Mouse (Mus musculus) midbrain, embryonic 15.5 days (tissue): ENCODE data around the gene Parvg. TPM values are rescaled to one million over a fixed set of nuclear protein-coding genes. Genes with fewer than 3 reads are reported as not detected.

ENCODE experiments used
- ATAC-seq: fragments of 200-750 bp; cut with Nextera tagmentation; replicated peaks from 2 replicates; pipeline ENCODE4 v1.8.0; 2017; ENCODE audit warnings: moderate TSS enrichment
- H3K27ac ChIP-seq: fragments of 300-500 bp; sonication (generic); 2 replicates; pipeline ENCODE4 v1.5.1; 2015; ENCODE audit warnings: mild to moderate bottlenecking, inconsistent platforms
- H3K27me3 ChIP-seq: fragments of 300-500 bp; sonication (generic); replicated peaks from 2 replicates; pipeline ENCODE4 v1.6.1; 2015; ENCODE audit warnings: inconsistent platforms
- H3K36me3 ChIP-seq: fragments of 300-500 bp; sonication (generic); replicated peaks from 2 replicates; pipeline ENCODE4 v1.6.1; 2015; ENCODE audit warnings: inconsistent platforms
- H3K4me1 ChIP-seq: fragments of 300-500 bp; sonication (generic); 2 replicates; pipeline ENCODE4 v1.6.1; 2015; ENCODE audit warnings: inconsistent platforms
- H3K4me2 ChIP-seq: fragments of 300-500 bp; sonication (generic); 2 replicates; pipeline ENCODE4 v1.6.1; 2015; ENCODE audit warnings: inconsistent platforms, mild to moderate bottlenecking, moderate library complexity
- H3K4me3 ChIP-seq: fragments of 300-500 bp; sonication (generic); 2 replicates; pipeline ENCODE4 v1.5.1; 2015; ENCODE audit warnings: mild to moderate bottlenecking, inconsistent platforms
- H3K9ac ChIP-seq: fragments of 300-500 bp; sonication (generic); 2 replicates; pipeline ENCODE4 v1.6.1; 2015; ENCODE audit warnings: mild to moderate bottlenecking, inconsistent platforms
- H3K9me3 ChIP-seq: fragments of 300-500 bp; sonication (generic); 2 replicates; pipeline ENCODE4 v1.6.1; 2016; ENCODE audit warnings: inconsistent platforms
- WGBS: fragments of 180-500 bp; shearing (Covaris S2); methylation state at CpG from one replicate; pipeline ENCODE4 v1.1.7; 2015; ENCODE audit warnings: mixed read lengths; 5-methylcytosine and 5-hydroxymethylcytosine counted together
- polyA plus RNA-seq: library from polyadenylated mRNA; unstranded; fragments of >200 nt; fragmentation: Nextera tagmentation; extraction: Ambion mirVana; gene quantifications from 2 replicates; pipeline ENCODE4 v1.2.1, GENCODE M21; 2015

Parvg gene
- polyA plus RNA-seq, 1 experiment from 2014 or later, result 0.86 TPM

GRCm38 (mm10) chr15:84367402-84367801 lies 43.6 kb downstream of the Parvg start:
- H3K27me3 ChIP-seq, result no peaks in the 10 kb centered on the region
- no peak overlapping the region for H3K9ac ChIP-seq
- no peak overlapping the region for H3K27ac ChIP-seq
- H3K4me2 ChIP-seq, result no peak overlapping the region
- no peaks in the 10 kb centered on the region for H3K9me3 ChIP-seq
- ATAC-seq, result no peak
- H3K36me3 ChIP-seq, result no peaks in the 10 kb centered on the region
- no peak overlapping the region for H3K4me3 ChIP-seq
- 86% methylated on average over 8 of the region's 8 CpGs for WGBS
- no peaks in the 10 kb centered on the region for H3K4me1 ChIP-seq

DNA sequence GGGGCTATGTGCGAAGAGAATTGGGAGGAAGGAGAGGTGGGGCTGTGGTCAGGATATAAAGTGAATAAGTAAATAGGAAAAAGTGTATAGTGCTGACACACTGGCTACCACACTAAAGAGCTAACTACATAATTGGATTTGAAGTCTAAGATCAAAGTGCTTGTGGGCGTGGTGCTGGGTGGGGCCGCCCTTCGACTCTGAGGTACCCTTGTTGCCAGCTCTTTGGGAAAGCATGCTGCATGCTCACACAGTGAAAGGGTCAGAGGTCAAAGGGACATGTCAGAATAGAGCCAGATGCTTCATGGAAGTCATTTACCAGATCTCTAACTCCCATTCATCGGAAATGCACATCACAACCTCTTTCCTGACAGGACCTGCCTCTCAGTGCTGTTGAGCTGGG lies 49.0 kb downstream of the Parvg start:
- Histone ChIP-seq H3K36me3 (no peaks in the 10 kb centered on the region), H3K27ac (no peak overlapping the region), H3K4me2 (no peak overlapping the region), H3K9ac (no peak overlapping the region), H3K27me3 (no peaks in the 10 kb centered on the region), H3K4me1 (no peaks in the 10 kb centered on the region), H3K4me3 (no peak overlapping the region), H3K9me3 (peaks cover 8% of the 10 kb centered on the region; the same call in 1 of the 2 replicates)
- ATAC-seq, result no peak
- WGBS, result 61% methylated on average over 5 of the region's 5 CpGs

DNA sequence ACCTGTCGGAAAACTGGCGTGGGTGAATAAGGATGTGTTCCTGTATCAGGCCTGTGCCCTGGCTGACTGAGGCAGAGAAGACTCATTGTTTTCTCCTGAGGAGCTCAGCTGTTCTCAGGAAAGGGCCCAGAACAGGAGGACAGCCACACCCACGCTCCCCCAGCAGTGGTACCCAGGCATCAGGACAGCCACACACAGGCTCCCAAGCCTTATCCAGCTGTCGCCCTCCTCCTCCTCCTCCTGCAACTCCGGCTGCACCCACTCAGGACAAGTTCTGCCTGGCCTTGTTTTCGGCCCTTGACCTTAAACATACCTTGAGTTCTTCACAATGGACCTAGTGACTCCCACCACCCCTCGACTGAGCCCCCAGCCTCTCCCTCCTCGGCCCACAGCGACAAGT lies 54.9 kb downstream of the Parvg start:
- Histone ChIP-seq H3K36me3 (no peaks in the 10 kb centered on the region), H3K4me2 (no peak overlapping the region), H3K4me1 (no peaks in the 10 kb centered on the region), H3K27ac (no peak overlapping the region), H3K4me3 (no peak overlapping the region), H3K27me3 (no peaks in the 10 kb centered on the region), H3K9ac (no peak overlapping the region), H3K9me3 (peaks cover 8% of the 10 kb centered on the region; the same call in 1 of the 2 replicates)
- 82% methylated on average over 9 of the region's 9 CpGs for WGBS
- no peak for ATAC-seq

DNA sequence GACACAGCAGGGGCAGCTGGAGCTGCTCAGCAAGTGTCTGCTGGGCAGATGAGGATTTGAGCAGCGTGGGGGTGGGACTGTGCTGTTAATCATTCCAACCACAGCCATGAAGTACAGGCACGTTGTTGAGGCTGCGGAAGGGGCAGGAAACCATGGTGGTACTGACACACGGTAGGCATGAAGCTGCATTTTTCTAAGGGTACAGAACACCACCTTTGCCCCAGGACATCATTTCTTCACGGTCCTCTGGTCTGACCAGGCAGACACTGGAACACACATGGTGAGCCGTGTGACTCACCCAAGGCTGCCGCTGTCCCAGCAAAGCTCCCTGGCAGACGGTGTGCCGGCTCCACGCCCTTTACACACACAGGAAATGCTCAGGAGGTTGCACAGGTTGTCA lies 56.4 kb downstream of the Parvg start:
- Histone ChIP-seq H3K4me3 (no peak overlapping the region), H3K4me1 (no peaks in the 10 kb centered on the region), H3K27me3 (no peaks in the 10 kb centered on the region), H3K9me3 (peaks cover 4% of the 10 kb centered on the region; the same call in 1 of the 2 replicates), H3K36me3 (no peaks in the 10 kb centered on the region), H3K4me2 (no peak overlapping the region), H3K27ac (no peak overlapping the region), H3K9ac (no peak overlapping the region)
- WGBS, result 77% methylated on average over 10 of the region's 10 CpGs
- no peak for ATAC-seq

GRCm38 (mm10) chr15:84384066-84384465 lies 60.2 kb downstream of the Parvg start:
- no peak overlapping the region for H3K4me3 ChIP-seq
- H3K4me2 ChIP-seq, result no peak overlapping the region
- H3K9me3 ChIP-seq, result peaks cover 12% of the 10 kb centered on the region; the same call in 1 of the 2 replicates
- no peaks in the 10 kb centered on the region for H3K4me1 ChIP-seq
- H3K9ac ChIP-seq, result no peak overlapping the region
- H3K27me3 ChIP-seq, result no peaks in the 10 kb centered on the region
- ATAC-seq, result no peak
- H3K27ac ChIP-seq, result no peak overlapping the region
- 92% methylated on average over 9 of the region's 9 CpGs for WGBS
- no peaks in the 10 kb centered on the region for H3K36me3 ChIP-seq

DNA sequence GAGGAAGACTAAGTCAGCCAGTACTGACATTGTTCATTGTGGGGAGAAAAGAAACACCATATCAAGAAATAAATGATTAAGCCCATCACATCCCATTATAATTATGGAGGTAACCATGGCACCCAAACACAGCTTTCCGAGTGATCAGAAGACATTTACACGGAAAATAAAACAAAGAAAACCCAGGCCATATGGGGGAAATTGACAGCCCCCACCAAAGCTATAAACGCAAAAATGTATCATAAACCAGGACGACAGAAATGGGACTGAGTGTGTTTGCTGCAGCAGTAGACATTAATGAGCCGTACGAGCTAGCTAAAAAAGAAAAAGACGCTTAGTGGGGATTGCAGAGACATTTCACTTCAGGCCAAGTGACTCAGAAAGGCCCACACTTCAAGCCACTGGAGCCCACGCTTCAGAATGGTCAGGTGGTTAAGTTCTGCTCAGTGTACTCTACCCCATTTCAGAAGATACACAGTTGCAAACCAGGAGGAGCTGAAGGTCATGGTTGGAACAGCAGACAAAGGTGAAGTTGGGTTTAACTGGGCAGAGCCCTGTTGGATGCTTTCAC lies 62.3 kb downstream of the Parvg start:
- Histone ChIP-seq H3K4me1 (no peaks in the 10 kb centered on the region), H3K27me3 (no peaks in the 10 kb centered on the region), H3K4me3 (no peak overlapping the region), H3K9me3 (peaks cover 13% of the 10 kb centered on the region; the same call in 1 of the 2 replicates), H3K9ac (no peak overlapping the region), H3K27ac (no peak overlapping the region), H3K36me3 (no peaks in the 10 kb centered on the region), H3K4me2 (no peak overlapping the region)
- 87% methylated on average over 8 of the region's 8 CpGs for WGBS
- no peak for ATAC-seq

DNA sequence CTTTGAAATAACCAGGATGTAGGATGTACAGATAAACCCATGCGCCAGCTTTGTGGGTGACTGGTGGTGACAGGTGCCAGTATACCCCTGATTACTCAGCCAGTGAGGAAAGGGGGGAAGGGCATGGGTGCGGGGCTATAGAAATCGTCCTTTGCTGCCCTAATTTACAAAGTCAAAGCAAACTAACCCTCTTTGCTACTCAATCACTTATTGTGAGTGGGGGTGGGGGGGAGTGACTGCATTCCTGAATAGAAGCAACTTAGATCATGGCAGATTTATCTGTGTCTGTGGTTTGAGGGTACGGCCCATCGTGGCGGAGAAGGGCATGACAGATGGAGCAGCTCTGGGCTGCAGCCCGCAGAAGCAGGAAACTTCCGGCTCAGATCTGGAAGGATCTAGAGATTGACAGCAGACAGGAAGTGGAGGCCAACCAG lies 64.9 kb downstream of the Parvg start:
- Histone ChIP-seq H3K27me3 (no peaks in the 10 kb centered on the region), H3K9me3 (peaks cover 16% of the 10 kb centered on the region; the same call in 1 of the 2 replicates), H3K9ac (no peak overlapping the region), H3K27ac (no peak overlapping the region), H3K4me1 (peaks cover 11% of the 10 kb centered on the region), H3K36me3 (no peaks in the 10 kb centered on the region), H3K4me2 (no peak overlapping the region), H3K4me3 (no peak overlapping the region)
- ATAC-seq, result no peak
- 89% methylated on average over 8 of the region's 8 CpGs for WGBS

GRCm38 (mm10) chr15:84392131-84392530 lies 68.3 kb downstream of the Parvg start:
- Histone ChIP-seq H3K27me3 (no peaks in the 10 kb centered on the region), H3K4me1 (peaks cover 21% of the 10 kb centered on the region), H3K9me3 (peaks cover 16% of the 10 kb centered on the region; the same call in 1 of the 2 replicates), H3K4me2 (no peak overlapping the region), H3K27ac (no peak overlapping the region), H3K9ac (no peak overlapping the region), H3K36me3 (no peaks in the 10 kb centered on the region), H3K4me3 (no peak overlapping the region)
- no peak for ATAC-seq
- 97% methylated on average over 4 of the region's 4 CpGs for WGBS

Other genes starting within 250 kb of the Parvg start
- 87.1 and 93.8 TPM in 2 replicates for gene Sult4a1, start 218.3 kb upstream of the Parvg start, polyA plus RNA-seq
- not detected in 2 replicates for gene Pnpla5, start 200.9 kb upstream of the Parvg start, polyA plus RNA-seq
- gene Pnpla3, start 156.2 kb upstream of the Parvg start, polyA plus RNA-seq, result 4.6 and 6.4 TPM in 2 replicates
- gene Samm50, start 131.8 kb upstream of the Parvg start, polyA plus RNA-seq, result 83.3 and 86.6 TPM in 2 replicates
- 4.2 and 5.4 TPM in 2 replicates for gene Parvb, start 92.0 kb upstream of the Parvg start, polyA plus RNA-seq
- 19.4 and 21.2 TPM in 2 replicates for gene Shisal1, start 123.1 kb downstream of the Parvg start, polyA plus RNA-seq
- 77.6 and 78.9 TPM in 2 replicates for gene Rtl6, start 233.8 kb downstream of the Parvg start, polyA plus RNA-seq